Mouse (Mus musculus) stomach, embryonic 14.5 days (tissue): Measurements from ENCODE around the gene Sub1. TPM values are rescaled to one million over a fixed set of nuclear protein-coding genes. Genes with fewer than 3 reads are reported as not detected.
A peak's percentile ranks its signal among the peaks of the same experiment; 100 is the strongest.

Experiments
- ATAC-seq: fragments of 200-750 bp; cut with Nextera tagmentation; 2 replicates; pipeline ENCODE4 v1.8.0; 2017; ENCODE audit warnings: low read depth, moderate TSS enrichment; ENCODE audit not compliant: insufficient number of reproducible peaks, insufficient read depth, low FRiP score
- H3K27ac ChIP-seq: fragments of 300-500 bp; sonication (generic); 2 replicates; pipeline ENCODE4 v1.5.1; 2014; ENCODE audit warnings: mild to moderate bottlenecking, low read length, moderate library complexity, mixed read lengths
- H3K27me3 ChIP-seq: fragments of 300-500 bp; sonication (generic); 2 replicates; pipeline ENCODE4 v1.6.1; 2014; ENCODE audit warnings: low read length, control low read depth, mixed read lengths; ENCODE audit not compliant: control insufficient read depth, insufficient read depth
- H3K36me3 ChIP-seq: fragments of 300-500 bp; sonication (generic); 2 replicates; pipeline ENCODE4 v1.6.1; 2014; ENCODE audit warnings: mild to moderate bottlenecking, control low read depth, low read length, moderate library complexity, mixed read lengths; ENCODE audit not compliant: control insufficient read depth, insufficient read depth
- H3K4me1 ChIP-seq: fragments of 300-500 bp; sonication (generic); 2 replicates; pipeline ENCODE4 v1.6.1; 2014; ENCODE audit warnings: low read length, control low read depth, mixed read lengths; ENCODE audit not compliant: control insufficient read depth, insufficient read depth
- H3K4me2 ChIP-seq: fragments of 300-500 bp; sonication (generic); replicated peaks from 2 replicates; pipeline ENCODE4 v1.6.1; 2014; ENCODE audit warnings: low read depth, low read length, control low read depth
- H3K4me3 ChIP-seq: fragments of 300-500 bp; sonication (generic); 2 replicates; pipeline ENCODE4 v1.5.1; 2014; ENCODE audit warnings: low read depth, low read length, control low read depth
- H3K9ac ChIP-seq: fragments of 300-500 bp; sonication (generic); replicated peaks from 2 replicates; pipeline ENCODE4 v1.6.1; 2014; ENCODE audit warnings: low read depth, mild to moderate bottlenecking, control low read depth, low read length, moderate library complexity, mixed read lengths
- H3K9me3 ChIP-seq: fragments of 300-500 bp; sonication (generic); 2 replicates; pipeline ENCODE4 v1.6.1; 2016; ENCODE audit warnings: low read depth, low read length, control low read depth; ENCODE audit not compliant: control insufficient read depth
- WGBS: fragments of 180-500 bp; shearing (Covaris S2); extraction: QIAGEN DNeasy Blood & Tissue Kit; methylation state at CpG from one replicate; pipeline ENCODE4 v1.1.7; 2014; 5-methylcytosine and 5-hydroxymethylcytosine counted together
- polyA plus RNA-seq: library from polyadenylated mRNA; unstranded; fragments of >200 nt; fragmentation: Nextera tagmentation; extraction: Ambion mirVana; gene quantifications from 2 replicates; pipeline ENCODE4 v1.2.1, GENCODE M21; 2014

Gene Sub1
- polyA plus RNA-seq, 1 experiment from 2014 or later = 721 TPM

- WGBS = 87% methylated on average over 14 of the region's 14 CpGs
These were observed 22.7 kb upstream of the Sub1 start for GRCm38 (mm10) chr15:12019443-12019842.

GRCm38 (mm10) chr15:12018428-12018757 is 21.6 kb upstream of the Sub1 start:
- no peaks in the 10 kb centered on the region for H3K9me3 ChIP-seq
- WGBS = 81% methylated on average over 6 of the region's 6 CpGs

More at GRCm38 (mm10) chr15:12019443-12019842, 22.7 kb upstream of the Sub1 start:
- Histone ChIP-seq H3K4me1 (no peaks in the 10 kb centered on the region), H3K9me3 (no peaks in the 10 kb centered on the region), H3K27me3 (no peaks in the 10 kb centered on the region), H3K27ac (no peak overlapping the region), H3K4me3 (no peak overlapping the region), H3K4me2 (no peak overlapping the region), H3K9ac (no peak overlapping the region), H3K36me3 (no peaks in the 10 kb centered on the region)
- ATAC-seq = no peak

GRCm38 (mm10) chr15:12017700-12018427 is 21.1 kb upstream of the Sub1 start:
- WGBS = 31% methylated on average over 13 of the region's 13 CpGs
- Histone ChIP-seq H3K4me2 (no peak overlapping the region), H3K4me1 (no peaks in the 10 kb centered on the region), H3K4me3 (no peak overlapping the region), H3K9me3 (no peaks in the 10 kb centered on the region), H3K27me3 (no peaks in the 10 kb centered on the region), H3K27ac (no peak overlapping the region), H3K9ac (no peak overlapping the region), H3K36me3 (no peaks in the 10 kb centered on the region)
- ATAC-seq = no peak

More at GRCm38 (mm10) chr15:12018428-12018757, 21.6 kb upstream of the Sub1 start:
- Histone ChIP-seq H3K27me3 (no peaks in the 10 kb centered on the region), H3K4me3 (no peak overlapping the region), H3K27ac (no peak overlapping the region), H3K4me1 (no peaks in the 10 kb centered on the region), H3K36me3 (no peaks in the 10 kb centered on the region), H3K9ac (no peak overlapping the region), H3K4me2 (no peak overlapping the region)
- no peak for ATAC-seq

GRCm38 (mm10) chr15:12014197-12014905 is 17.6 kb upstream of the Sub1 start:
- H3K27me3 ChIP-seq = no peaks in the 10 kb centered on the region
- no peak overlapping the region for H3K4me2 ChIP-seq
- no peak overlapping the region for H3K4me3 ChIP-seq
- H3K27ac ChIP-seq = no peak overlapping the region
- H3K4me1 ChIP-seq = no peaks in the 10 kb centered on the region
- H3K9me3 ChIP-seq = no peaks in the 10 kb centered on the region
- WGBS = 82% methylated on average over 5 of the region's 5 CpGs
- no peaks in the 10 kb centered on the region for H3K36me3 ChIP-seq
- no peak for ATAC-seq
- H3K9ac ChIP-seq = no peak overlapping the region

- Histone ChIP-seq H3K27me3 (no peaks in the 10 kb centered on the region), H3K4me3 (no peak overlapping the region), H3K4me1 (no peaks in the 10 kb centered on the region), H3K36me3 (no peaks in the 10 kb centered on the region), H3K27ac (no peak overlapping the region), H3K9ac (no peak overlapping the region), H3K4me2 (no peak overlapping the region), H3K9me3 (no peaks in the 10 kb centered on the region)
- ATAC-seq = no peak
- 73% methylated on average over 6 of the region's 6 CpGs for WGBS
These were observed 16.9 kb upstream of the Sub1 start for GRCm38 (mm10) chr15:12013532-12014196.

- Histone ChIP-seq H3K4me3 (peak overlapping the region; percentile 26), H3K9ac (peak overlapping the region; percentile 6; the same call in 1 of the 2 replicates), H3K4me2 (peak overlapping the region; percentile 52), H3K9me3 (no peaks in the 10 kb centered on the region), H3K36me3 (no peaks in the 10 kb centered on the region), H3K27me3 (no peaks in the 10 kb centered on the region), H3K27ac (no peak overlapping the region), H3K4me1 (no peaks in the 10 kb centered on the region)
- ATAC-seq = 0 out of 2 replicates have a peak, but pooled peaks have one; percentile 18
- WGBS = 26% methylated on average over 18 of the region's 18 CpGs
These were observed 13.8 kb upstream of the Sub1 start for GRCm38 (mm10) chr15:12010602-12011044.

DNA sequence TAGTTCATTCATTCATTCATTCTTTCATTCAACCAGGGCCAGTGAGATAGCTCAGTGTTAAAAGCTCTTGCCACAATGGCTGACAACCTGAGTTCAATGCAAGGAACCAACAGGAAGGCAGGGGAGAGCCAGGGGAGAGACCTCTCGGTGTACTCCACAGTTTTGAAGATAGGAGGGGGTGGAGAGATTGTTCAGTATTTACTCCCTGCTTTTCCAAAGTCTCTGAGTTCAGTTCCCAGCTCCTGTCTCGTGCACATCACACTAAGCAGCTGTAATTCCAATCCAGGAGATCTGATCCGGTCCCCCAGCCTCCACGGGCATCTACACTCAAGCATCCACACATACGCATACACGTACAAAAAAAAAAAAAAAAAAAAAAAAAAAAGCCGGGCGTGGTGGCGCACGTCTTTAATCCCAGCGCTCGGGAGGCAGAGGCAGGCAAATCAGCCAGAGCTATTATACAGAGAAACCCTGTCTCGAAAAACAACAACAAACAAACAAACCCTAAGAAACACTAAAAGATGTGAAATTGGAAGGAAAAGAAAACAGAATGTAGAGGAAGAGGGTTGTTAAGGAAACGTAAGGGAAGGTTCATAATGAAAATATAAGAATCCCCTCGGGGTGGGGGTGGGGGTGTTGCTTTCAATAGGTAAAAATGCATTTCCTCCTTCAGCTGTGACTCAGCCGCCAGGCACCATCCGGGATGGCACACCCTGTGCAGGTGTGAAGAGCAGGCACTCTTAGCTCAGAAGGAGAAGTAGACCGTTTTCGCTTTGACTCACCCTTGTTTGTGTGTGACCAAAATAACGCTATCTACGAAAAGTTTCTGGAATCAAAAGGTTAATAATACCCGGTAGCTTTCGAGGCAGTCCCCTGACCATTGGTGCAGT is 13.2 kb upstream of the Sub1 start:
- no peaks in the 10 kb centered on the region for H3K36me3 ChIP-seq
- H3K9ac ChIP-seq = no peak overlapping the region
- H3K27me3 ChIP-seq = no peaks in the 10 kb centered on the region
- no peak overlapping the region for H3K27ac ChIP-seq
- no peaks in the 10 kb centered on the region for H3K4me1 ChIP-seq
- ATAC-seq = no peak
- H3K4me3 ChIP-seq = peak overlapping the region; percentile 26
- peak overlapping the region; percentile 52 for H3K4me2 ChIP-seq
- no peaks in the 10 kb centered on the region for H3K9me3 ChIP-seq
- WGBS = 54% methylated on average over 23 of the region's 23 CpGs

DNA sequence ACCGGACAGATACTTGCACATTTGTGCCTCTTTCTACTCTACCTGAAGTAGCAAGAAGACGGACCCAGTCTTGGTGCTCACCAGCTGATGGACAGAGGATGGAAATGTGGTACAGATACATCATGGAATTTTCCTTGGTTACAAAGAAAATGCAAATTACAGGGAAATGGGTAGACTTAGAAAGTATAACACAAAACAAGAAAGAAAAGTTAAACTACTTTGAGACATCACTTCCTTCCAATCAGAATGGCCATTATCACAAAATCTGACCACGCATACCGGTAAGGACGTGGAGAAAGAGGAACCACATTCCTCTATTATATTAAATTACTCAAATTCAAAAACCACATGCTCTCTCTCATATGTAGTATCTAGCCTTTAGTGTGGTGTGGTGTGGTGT is 12.1 kb upstream of the Sub1 start:
- Histone ChIP-seq H3K9ac (no peak overlapping the region), H3K4me3 (no peak overlapping the region), H3K4me2 (no peak overlapping the region), H3K27me3 (no peaks in the 10 kb centered on the region), H3K27ac (no peak overlapping the region), H3K9me3 (no peaks in the 10 kb centered on the region), H3K4me1 (no peaks in the 10 kb centered on the region), H3K36me3 (no peaks in the 10 kb centered on the region)
- ATAC-seq = no peak
- 85% methylated on average over 5 of the region's 5 CpGs for WGBS
